Mouse (Mus musculus) adrenal gland, postnatal 14 days (tissue): ENCODE measurements around the gene Preb. TPM values are rescaled to one million over a fixed set of nuclear protein-coding genes. Genes with fewer than 3 reads are reported as not detected.

Experiments used
- DNase-seq: peaks from one replicate; pipeline ENCODE4 v3.0.0; 2021; ENCODE audit warnings: mixed read lengths
- total RNA-seq: library from RNA; stranded (reverse); gene quantifications from 2 replicates; pipeline ENCODE4 v1.2.3, GENCODE M21; 2021

Gene Preb
- total RNA-seq, 1 experiment from 2014 or later = 117 TPM

GRCm38 (mm10) chr5:30921256-30922033, 38.7 kb downstream of the Preb start, which contains the start of gene Khk:
Khk (plus strand) TSS chr5:30921431.
- peak; percentile 96 for DNase-seq

GRCm38 (mm10) chr5:30920621-30921020, 39.5 kb downstream of the Preb start:
- no peak for DNase-seq

GRCm38 (mm10) chr5:30919831-30920614, 40.1 kb downstream of the Preb start:
- no peak for DNase-seq

GRCm38 (mm10) chr5:30918691-30919090, 41.5 kb downstream of the Preb start:
- no peak for DNase-seq

DNA sequence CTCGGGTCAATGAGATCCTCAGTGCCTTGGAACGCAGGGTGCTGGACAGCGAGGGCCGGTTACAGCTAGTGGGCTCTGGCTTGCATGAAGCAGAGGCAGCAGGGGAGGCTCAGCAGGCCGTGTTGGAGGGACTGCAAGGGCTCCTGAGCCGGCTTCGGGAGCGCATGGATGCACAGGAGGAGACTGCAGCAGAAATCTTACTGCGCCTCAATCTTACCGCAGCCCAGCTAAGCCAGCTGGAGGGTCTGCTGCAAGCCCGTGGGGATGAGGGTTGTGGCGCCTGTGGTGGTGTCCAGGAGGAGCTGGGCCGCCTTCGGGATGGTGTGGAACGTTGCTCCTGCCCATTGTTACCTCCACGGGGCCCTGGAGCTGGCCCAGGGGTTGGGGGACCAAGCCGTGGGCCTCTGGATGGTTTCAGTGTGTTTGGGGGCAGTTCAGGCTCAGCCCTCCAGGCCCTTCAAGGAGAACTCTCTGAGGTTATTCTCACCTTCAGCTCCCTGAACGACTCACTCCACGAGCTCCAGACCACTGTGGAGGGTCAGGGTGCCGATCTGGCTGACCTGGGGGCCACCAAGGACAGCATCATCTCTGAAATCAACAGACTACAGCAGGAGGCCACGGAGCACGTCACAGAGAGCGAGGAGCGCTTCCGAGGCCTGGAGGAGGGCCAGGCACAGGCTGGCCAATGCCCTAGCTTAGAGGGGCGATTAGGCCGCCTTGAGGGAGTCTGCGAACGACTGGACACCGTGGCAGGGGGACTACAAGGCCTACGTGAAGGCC, 42.1 kb downstream of the Preb start:
- no peak for DNase-seq

DNA sequence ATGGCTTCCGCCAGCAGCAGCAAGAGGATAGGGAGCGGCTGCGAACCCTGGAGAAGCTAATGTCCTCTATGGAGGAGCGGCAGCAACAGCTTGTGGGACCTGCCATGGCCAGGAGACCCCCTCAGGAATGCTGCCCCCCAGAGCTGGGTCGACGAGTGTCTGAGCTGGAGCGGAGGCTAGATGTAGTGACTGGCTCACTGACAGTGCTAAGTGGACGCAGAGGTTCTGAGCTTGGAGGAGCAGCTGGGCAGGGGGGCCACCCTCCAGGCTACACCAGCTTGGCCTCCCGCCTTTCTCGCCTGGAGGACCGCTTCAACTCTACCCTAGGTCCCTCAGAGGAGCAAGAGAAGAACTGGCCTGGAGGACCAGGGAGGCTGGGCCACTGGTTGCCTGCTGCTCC, 42.8 kb downstream of the Preb start:
- no peak for DNase-seq

DNA sequence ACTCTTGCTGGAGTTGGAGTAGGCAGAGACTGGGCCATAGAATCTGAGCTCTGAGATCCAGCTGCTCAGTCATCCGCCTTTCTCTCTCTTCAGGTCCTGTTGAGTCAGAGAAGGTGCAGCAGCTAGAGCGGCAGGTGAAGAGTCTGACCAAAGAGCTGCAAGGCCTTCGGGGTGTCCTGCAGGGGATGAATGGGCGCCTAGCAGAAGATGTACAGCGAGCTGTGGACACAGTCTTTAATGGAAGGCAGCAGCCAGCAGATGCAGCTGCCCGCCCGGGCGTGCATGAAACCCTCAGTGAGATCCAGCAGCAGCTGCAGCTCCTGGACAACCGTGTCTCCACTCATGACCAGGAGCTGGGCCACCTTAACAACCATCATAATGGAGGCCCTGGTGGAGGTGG, 43.3 kb downstream of the Preb start:
- no peak for DNase-seq

GRCm38 (mm10) chr5:30915974-30916433, 44.2 kb downstream of the Preb start:
- DNase-seq = peak; percentile 93

DNA sequence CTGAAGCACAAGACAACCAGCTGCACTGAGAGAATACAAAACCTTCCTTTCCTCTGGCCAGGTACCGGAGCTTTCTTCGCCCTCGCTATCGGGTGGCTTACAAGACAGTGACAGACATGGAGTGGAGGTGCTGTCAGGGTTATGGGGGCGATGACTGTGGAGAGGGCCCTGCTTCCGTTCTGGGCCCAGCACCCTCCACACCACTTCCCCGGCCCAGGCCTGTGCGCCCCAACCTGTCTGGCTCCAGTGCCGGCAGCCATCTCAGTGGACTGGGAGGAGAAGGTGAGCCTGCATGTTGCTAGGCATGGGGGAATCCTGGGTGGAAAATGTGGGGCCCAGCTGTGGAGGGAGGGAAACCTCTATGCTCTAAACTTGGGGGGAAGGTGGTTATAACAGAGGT, 44.7 kb downstream of the Preb start:
- DNase-seq = no peak

DNA sequence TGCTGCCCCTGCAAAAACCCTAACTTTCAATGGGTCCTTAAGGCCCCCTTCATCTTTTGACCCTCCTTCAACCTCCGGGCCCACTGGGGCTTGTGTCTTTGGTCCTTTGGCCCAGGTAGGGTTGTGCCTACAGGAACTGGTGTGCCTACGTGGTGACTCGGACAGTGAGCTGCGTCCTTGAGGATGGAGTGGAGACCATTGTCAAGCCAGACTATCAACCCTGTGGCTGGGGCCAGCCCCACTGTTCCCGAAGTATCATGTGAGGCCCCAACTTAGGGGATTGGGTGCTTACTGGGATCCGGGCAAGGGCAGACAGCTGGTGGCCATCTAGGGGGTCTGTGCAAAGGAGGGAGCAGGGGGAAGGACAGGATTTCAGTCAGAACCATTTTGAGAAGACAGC, 45.3 kb downstream of the Preb start:
- no peak for DNase-seq

- DNase-seq = no peak
Measured at GRCm38 (mm10) chr5:30914101-30914635, 46.0 kb downstream of the Preb start.

DNA sequence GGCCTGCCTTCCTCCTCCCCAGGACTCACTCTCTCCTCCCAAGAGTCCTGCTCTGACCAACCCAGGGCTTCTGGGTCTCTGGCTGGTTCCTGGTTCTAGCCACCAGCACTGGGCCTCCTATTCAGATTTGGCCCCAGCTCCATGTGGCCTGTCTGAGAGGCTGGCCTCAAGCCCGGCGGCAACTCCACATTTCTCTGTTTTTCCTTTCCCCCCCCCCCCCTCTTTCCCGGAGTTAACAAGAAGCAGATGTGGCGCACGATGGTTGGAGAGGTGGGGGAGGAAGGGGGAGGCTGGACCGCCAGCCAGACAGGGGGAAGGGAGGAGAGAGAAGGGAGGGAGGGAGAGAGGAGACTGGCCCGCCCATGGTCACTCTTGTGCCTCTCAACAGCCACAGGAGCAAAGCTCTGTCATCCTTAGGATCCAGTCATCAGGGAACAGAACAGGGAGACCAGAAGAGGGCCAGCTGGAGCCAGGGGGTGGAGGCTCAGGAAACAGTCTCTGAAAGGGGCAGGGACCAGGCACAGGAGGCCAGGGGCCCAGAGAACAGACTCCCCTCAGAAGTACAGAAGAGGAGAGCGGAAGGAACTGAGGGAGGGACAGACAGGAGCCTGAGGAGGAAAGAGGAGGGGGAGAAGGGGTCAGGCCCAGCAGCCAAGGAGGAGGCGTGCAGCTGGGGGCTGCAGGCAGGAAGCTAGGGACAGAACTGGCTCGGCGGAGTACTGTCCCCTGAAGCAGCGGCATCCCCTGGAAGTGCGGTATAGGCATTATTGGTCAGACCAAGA, 46.9 kb downstream of the Preb start, which contains the start of gene Emilin1:
Emilin1 (plus strand) TSS at position 343 of the 782 bp plus-strand sequence.
- peak; percentile 73 for DNase-seq

DNA sequence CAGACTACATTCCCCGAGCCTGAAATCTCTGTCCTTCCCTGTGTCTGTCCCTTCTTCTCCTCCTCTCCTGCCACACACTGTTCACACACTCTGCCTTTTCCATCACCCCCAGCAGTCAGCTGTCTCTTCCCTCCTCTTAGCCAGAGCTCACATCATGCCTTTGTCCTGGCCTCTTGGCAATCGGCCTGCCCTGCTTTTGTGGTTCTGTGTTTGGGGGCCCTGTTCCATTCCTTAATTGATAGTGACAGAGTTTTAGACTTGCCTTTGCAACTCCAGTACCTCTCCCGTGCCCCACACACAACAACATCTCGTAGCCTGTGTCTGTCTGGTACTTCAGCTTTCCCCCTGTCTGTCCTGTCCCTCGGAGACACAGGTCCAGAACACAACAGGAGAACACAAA, 48.0 kb downstream of the Preb start:
- DNase-seq = no peak

DNA sequence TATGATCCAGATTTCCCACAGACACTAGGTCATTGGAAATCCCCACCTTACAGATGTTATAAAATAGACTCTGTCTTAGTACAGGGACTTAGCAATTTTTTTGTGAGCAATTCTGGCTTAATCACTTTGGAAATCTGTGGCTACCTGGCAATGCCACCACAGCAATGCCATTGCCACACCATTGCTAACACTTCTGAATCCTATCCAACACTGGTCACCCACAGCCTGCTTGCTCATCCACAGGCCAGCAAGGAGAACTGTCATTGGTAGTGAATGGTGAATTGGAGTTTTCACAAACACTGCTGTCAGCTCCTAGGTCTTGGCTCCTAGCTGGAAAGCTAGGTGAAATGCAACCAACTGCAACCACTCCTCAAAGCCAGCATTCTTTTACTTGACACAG, 49.7 kb downstream of the Preb start:
- peak; percentile 44 for DNase-seq

DNA sequence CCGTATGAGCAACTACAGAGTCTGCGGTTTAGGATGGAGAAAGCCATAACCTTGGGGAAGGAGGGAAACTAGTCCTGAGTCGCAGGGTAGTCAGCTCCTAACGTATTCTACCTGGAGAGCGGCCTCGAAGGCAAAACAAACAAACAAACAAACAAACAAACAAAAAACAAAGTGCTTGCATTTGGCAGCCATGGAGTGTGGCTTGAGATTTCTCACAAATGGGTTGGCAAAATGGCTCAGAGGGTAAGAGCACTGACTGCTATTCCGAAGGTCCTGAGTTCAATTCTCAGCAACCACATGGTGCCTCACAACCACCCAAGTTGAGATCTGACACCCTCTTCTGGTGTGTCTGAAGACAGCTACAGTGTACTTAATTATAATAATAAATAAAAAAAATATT, 50.3 kb downstream of the Preb start:
- no peak for DNase-seq

- DNase-seq = peak; percentile 53
Measured at GRCm38 (mm10) chr5:30909300-30909659, 50.9 kb downstream of the Preb start.

- peak; percentile 3 for DNase-seq
Measured at GRCm38 (mm10) chr5:30908426-30909299, 51.5 kb downstream of the Preb start.

GRCm38 (mm10) chr5:30907413-30908059, 52.6 kb downstream of the Preb start, which contains the start of gene Ost4:
Ost4 (minus strand) TSS chr5:30907788.
- peak; percentile 99 for DNase-seq

- DNase-seq = no peak
Measured at GRCm38 (mm10) chr5:30901860-30902259, 58.3 kb downstream of the Preb start.
